Comparison of ENCODE assay signal across 11 mouse cellular contexts in the genomic region with DNA sequence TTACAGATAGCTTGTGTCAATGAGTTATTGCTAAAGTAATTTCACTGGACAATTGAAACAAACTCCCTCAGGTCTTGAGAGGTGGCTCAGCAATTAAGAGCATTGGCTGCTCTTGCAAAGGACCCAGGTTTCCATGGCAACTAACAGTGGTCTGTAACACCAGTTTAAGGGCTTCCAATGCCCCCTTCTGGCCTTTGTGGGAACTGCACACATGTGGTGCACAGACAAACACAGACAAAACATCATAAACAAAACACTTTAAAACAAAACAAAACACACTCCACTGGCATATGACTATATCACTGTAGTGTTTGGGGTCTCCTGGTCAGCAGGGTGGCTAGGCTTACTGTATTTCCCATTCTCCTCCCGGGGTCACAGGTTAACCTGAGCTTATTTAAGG. TPM values are rescaled to one million over a fixed set of nuclear protein-coding genes. Genes with fewer than 3 reads are reported as not detected.
A peak's percentile ranks its signal among the peaks of the same experiment; 100 is the strongest.
DNase-seq lines count a peak whose midpoint lies in the region; ATAC-seq and TF ChIP-seq lines count a peak whose summit lies in the region.
"Had no signal": no experiment of that assay in that cellular context is flagged by ENCODE, and none has a peak within 500 bp of the region (broad histone marks: within the 10 kb centered on the region; RNA-seq: fewer than 3 reads in every experiment).

No protein-coding gene starts in this region.

- no peak for TF ChIP-seq POLR2A in testis, adult 2 months (IDR thresholded peaks at IDR 0.05; ENCODE audit: control insufficient read depth, low read depth, low read length)

- peak; percentile 40 for DNase-seq in heart, postnatal 4 days
- peak; percentile 39 for DNase-seq in right cerebral cortex, postnatal 14 days
- DNase-seq in right cerebral cortex, postnatal 25 days: no peak
- DNase-seq in c-Kit-positive CD71-positive TER-119-positive erythroid progenitor cells, embryonic 14.5 days (ENCODE audit: low spot score): peak; percentile 48
- DNase-seq in cerebellum, adult 9-10 months: no peak
- DNase-seq in cerebellum, adult 9-11 months: no peak

- no peak overlapping the region for H3K27ac ChIP-seq in heart, embryonic 11.5 days (ENCODE audit: low read depth, low read length)
- no peak overlapping the region for H3K27ac ChIP-seq in testis, adult 2 months (ENCODE audit: control insufficient read depth, insufficient read depth, low read depth, low read length)
- H3K27ac ChIP-seq: neural tube, embryonic 12.5 days had no signal

- ATAC-seq in heart, embryonic 11.5 days (replicated peaks; ENCODE audit: insufficient number of reproducible peaks, low FRiP score, low TSS enrichment): no peak

- peak; percentile 17; the same call in 1 of the 2 replicates for TF ChIP-seq CTCF in testis, adult 2 months (IDR thresholded peaks at IDR 0.05; ENCODE audit: control insufficient read depth, insufficient read depth, insufficient replicate concordance, low read depth, low read length)

- H3K4me1 ChIP-seq in heart, embryonic 11.5 days (ENCODE audit: control insufficient read depth, insufficient read depth, low read length): no peaks in the 10 kb centered on the region
- H3K4me1 ChIP-seq in testis, adult 2 months (ENCODE audit: control insufficient read depth, insufficient read depth, low read length): no peaks in the 10 kb centered on the region
- H3K4me1 ChIP-seq: neural tube, embryonic 12.5 days had no signal

- 0 out of 2 replicates have a peak, but pooled peaks cover 2% of the 10 kb centered on the region for H3K9me3 ChIP-seq in heart, embryonic 11.5 days (replicated peaks; ENCODE audit: control insufficient read depth, low read length)

- no peak overlapping the region for H3K9ac ChIP-seq in heart, embryonic 11.5 days (ENCODE audit: low read depth, low read length)
- H3K9ac ChIP-seq: neural tube, embryonic 12.5 days had no signal

- 79% methylated on average over 1 of the region's 1 CpGs for WGBS in heart, embryonic 11.5 days (ENCODE audit: insufficient replicate concordance)

- no peak overlapping the region for H3K4me2 ChIP-seq in heart, embryonic 11.5 days
- H3K4me2 ChIP-seq: neural tube, embryonic 12.5 days had no signal

- no peak overlapping the region for H3K4me3 ChIP-seq in heart, embryonic 11.5 days (ENCODE audit: low read depth, low read length)
- H3K4me3 ChIP-seq in testis, adult 2 months (ENCODE audit: control insufficient read depth, low read depth, low read length): no peak overlapping the region
- H3K4me3 ChIP-seq: neural tube, embryonic 12.5 days had no signal

- no peaks in the 10 kb centered on the region for H3K36me3 ChIP-seq in heart, embryonic 11.5 days (ENCODE audit: control insufficient read depth, insufficient read depth, low read length)
- H3K36me3 ChIP-seq in testis, adult 2 months (ENCODE audit: control insufficient read depth, insufficient read depth, low read length): no peaks in the 10 kb centered on the region
- H3K36me3 ChIP-seq: neural tube, embryonic 12.5 days had no signal

- no peaks in the 10 kb centered on the region for H3K27me3 ChIP-seq in heart, embryonic 11.5 days (ENCODE audit: control insufficient read depth, insufficient read depth, low read length)
- H3K27me3 ChIP-seq in testis, adult 2 months (ENCODE audit: control insufficient read depth, insufficient read depth, low read length): no peaks in the 10 kb centered on the region
- H3K27me3 ChIP-seq: neural tube, embryonic 12.5 days had no signal

RNA-seq across cellular contexts. Expression of gene Gm14214, which starts 4.2 kb away (rescaled TPM):
- not detected for total RNA-seq in heart, postnatal 4 days (2021)
- polyA plus RNA-seq in heart, embryonic 11.5 days (2014; fragmentation: Nextera tagmentation; extraction: Ambion mirVana): not detected in 2 replicates
- not detected in 2 replicates for polyA plus RNA-seq in testis, adult 2 months (2012; rRNA removed)
- total RNA-seq: adrenal gland, postnatal 36 days; layer of hippocampus, postnatal 10 days had no signal
- polyA plus RNA-seq: neural tube, embryonic 12.5 days had no signal

RNA-seq across cellular contexts. Expression of gene Raly, which starts 16.9 kb away (rescaled TPM):
- 100 to 1,000 TPM; 212 to 222 TPM for total RNA-seq in heart, postnatal 4 days (2021)
- 42.9 and 63.5 TPM in 2 replicates for polyA plus RNA-seq in heart, embryonic 11.5 days (2014; fragmentation: Nextera tagmentation; extraction: Ambion mirVana)
- polyA plus RNA-seq in testis, adult 2 months (2012; rRNA removed): 62.8 and 64.0 TPM in 2 replicates

RNA-seq across cellular contexts. Expression of gene a, which starts 17.2 kb away (rescaled TPM):
- total RNA-seq in heart, postnatal 4 days (2021): not detected
- polyA plus RNA-seq in heart, embryonic 11.5 days (2014; fragmentation: Nextera tagmentation; extraction: Ambion mirVana): 0.34 and 0.49 TPM in 2 replicates
- 1.4 and 2.9 TPM in 2 replicates for polyA plus RNA-seq in testis, adult 2 months (2012; rRNA removed)
- total RNA-seq: adrenal gland, postnatal 36 days had no signal
- polyA plus RNA-seq: neural tube, embryonic 12.5 days had no signal

Comparison
In these comparisons a context has a peak if more than half of its experiments do, and no peak if none do; other contexts are left out.
1. DNase-seq: peak in heart, postnatal 4 days (single experiment), right cerebral cortex, postnatal 14 days (single experiment) and c-Kit-positive CD71-positive TER-119-positive erythroid progenitor cells, embryonic 14.5 days (single experiment); none in right cerebral cortex, postnatal 25 days (single experiment), cerebellum, adult 9-10 months (single experiment) and cerebellum, adult 9-11 months (single experiment).